20 mouse cellular contexts compared by ENCODE assay signal in genomic region chr13:9715224-9715623, GRCm38 (mm10). TPM values are rescaled to one million over a fixed set of nuclear protein-coding genes. Genes with fewer than 3 reads are reported as not detected.
DNase-seq lines count a peak whose midpoint lies in the region; ATAC-seq and TF ChIP-seq lines count a peak whose summit lies in the region.
"Had no signal": no experiment of that assay in that cellular context is flagged by ENCODE, and none has a peak within 500 bp of the region (broad histone marks: within the 10 kb centered on the region; RNA-seq: fewer than 3 reads in every experiment).

No protein-coding gene starts in this region.

- H3K79me2 ChIP-seq in liver, adult 2 months (ENCODE audit: control insufficient read depth, insufficient read depth, low read length), result no peaks in the 10 kb centered on the region; the same call in 1 of the 2 replicates

- H3K9me3 ChIP-seq in intestine, embryonic 15.5 days, result no peaks in the 10 kb centered on the region
- H3K9me3 ChIP-seq in intestine, postnatal 0 days (ENCODE audit: control insufficient read depth), result no peaks in the 10 kb centered on the region
- H3K9me3 ChIP-seq: embryonic facial prominence, embryonic 10.5 days; embryonic facial prominence, embryonic 12.5 days; forebrain, embryonic 13.5 days; forebrain, embryonic 15.5 days had no signal

- no peak for DNase-seq in liver, adult 2 months (ENCODE audit: extremely low read depth, low read depth, low spot score)
- no peak for DNase-seq in liver
- no peak for DNase-seq in testis, postnatal 10 days (ENCODE audit: low spot score)
- DNase-seq in lung, postnatal 25 days (ENCODE audit: low spot score), result no peak
- DNase-seq: adrenal gland, adult 8-10 months; adrenal gland, postnatal 14 days; adrenal gland, postnatal 36 days; cerebellum, adult 11-12 months; cerebellum, adult 2 months; cerebellum, adult 9-10 months; cerebellum, postnatal 10 days; cerebellum, postnatal 25 days had no signal

- 85% methylated on average over 1 of the region's 1 CpGs for WGBS in liver, adult 2 months
- 85% methylated on average over 1 of the region's 1 CpGs for WGBS in intestine, embryonic 15.5 days
- WGBS in intestine, postnatal 0 days, result 48% methylated on average over 1 of the region's 1 CpGs

- no peak for TF ChIP-seq CTCF in liver, adult 2 months (IDR thresholded peaks at IDR 0.05; ENCODE audit: low read depth, low read length)
- TF ChIP-seq CTCF in intestine, postnatal 0 days (IDR thresholded peaks at IDR 0.05; ENCODE audit: low read depth), result no peak

- peak; percentile 59 for ATAC-seq in intestine, embryonic 15.5 days
- peak; percentile 57 for ATAC-seq in intestine, postnatal 0 days
- ATAC-seq: activated CD4-positive, CD25-positive, alpha-beta regulatory T cell, adult 4 months; forebrain, embryonic 13.5 days; forebrain, embryonic 15.5 days; Patski had no signal

- H3K4me1 ChIP-seq in liver, adult 2 months (ENCODE audit: control insufficient read depth, insufficient read depth, low read length), result peaks cover 9% of the 10 kb centered on the region; the same call in 1 of the 2 replicates
- no peaks in the 10 kb centered on the region for H3K4me1 ChIP-seq in intestine, embryonic 15.5 days (replicated peaks)
- no peaks in the 10 kb centered on the region for H3K4me1 ChIP-seq in intestine, postnatal 0 days (replicated peaks; ENCODE audit: control insufficient read depth, insufficient read depth, low read length)
- H3K4me1 ChIP-seq: embryonic facial prominence, embryonic 10.5 days; embryonic facial prominence, embryonic 12.5 days; forebrain, embryonic 13.5 days; forebrain, embryonic 15.5 days had no signal

- H3K27ac ChIP-seq in liver, adult 2 months (replicated peaks; ENCODE audit: insufficient read depth, low read depth, low read length), result peak overlapping the region; percentile 48; the same call in 1 of the 2 replicates
- no peak overlapping the region for H3K27ac ChIP-seq in intestine, embryonic 15.5 days
- H3K27ac ChIP-seq in intestine, postnatal 0 days (ENCODE audit: low read depth, low read length), result no peak overlapping the region
- H3K27ac ChIP-seq: embryonic facial prominence, embryonic 10.5 days; embryonic facial prominence, embryonic 12.5 days; forebrain, embryonic 13.5 days; forebrain, embryonic 15.5 days had no signal

- H3K4me3 ChIP-seq in liver, adult 2 months (ENCODE audit: insufficient read depth, low read depth, low read length), result no peak overlapping the region
- no peak overlapping the region for H3K4me3 ChIP-seq in intestine, embryonic 15.5 days (replicated peaks)
- no peak overlapping the region for H3K4me3 ChIP-seq in intestine, postnatal 0 days (ENCODE audit: low read depth, low read length)
- H3K4me3 ChIP-seq: embryonic facial prominence, embryonic 10.5 days; embryonic facial prominence, embryonic 12.5 days; forebrain, embryonic 13.5 days; forebrain, embryonic 15.5 days had no signal

- no peak for TF ChIP-seq POLR2A in liver, adult 2 months (IDR thresholded peaks at IDR 0.05; ENCODE audit: extremely low read depth, insufficient read depth, low read length)

- no peaks in the 10 kb centered on the region for H3K27me3 ChIP-seq in liver, adult 2 months (ENCODE audit: control insufficient read depth, insufficient read depth, low read length)
- no peaks in the 10 kb centered on the region for H3K27me3 ChIP-seq in intestine, embryonic 15.5 days (replicated peaks)
- no peaks in the 10 kb centered on the region for H3K27me3 ChIP-seq in intestine, postnatal 0 days (replicated peaks; ENCODE audit: control insufficient read depth, insufficient read depth, low read length)
- H3K27me3 ChIP-seq: embryonic facial prominence, embryonic 12.5 days; forebrain, embryonic 13.5 days; forebrain, embryonic 15.5 days; Patski had no signal

- no peak overlapping the region for H3K9ac ChIP-seq in liver, adult 2 months (ENCODE audit: low read depth, low read length)
- no peak overlapping the region for H3K9ac ChIP-seq in intestine, embryonic 15.5 days
- no peak overlapping the region for H3K9ac ChIP-seq in intestine, postnatal 0 days (ENCODE audit: low read depth, low read length)
- H3K9ac ChIP-seq: embryonic facial prominence, embryonic 12.5 days; forebrain, embryonic 13.5 days; forebrain, embryonic 15.5 days had no signal

- no peak overlapping the region for H3K4me2 ChIP-seq in intestine, embryonic 15.5 days (replicated peaks)
- H3K4me2 ChIP-seq in intestine, postnatal 0 days (replicated peaks; ENCODE audit: low read depth), result no peak overlapping the region
- H3K4me2 ChIP-seq: embryonic facial prominence, embryonic 12.5 days; forebrain, embryonic 13.5 days; forebrain, embryonic 15.5 days had no signal

- H3K36me3 ChIP-seq in liver, adult 2 months (ENCODE audit: control insufficient read depth, insufficient read depth, low read length), result peaks cover 4% of the 10 kb centered on the region; the same call in 1 of the 2 replicates
- H3K36me3 ChIP-seq in intestine, embryonic 15.5 days, result no peaks in the 10 kb centered on the region
- H3K36me3 ChIP-seq in intestine, postnatal 0 days (ENCODE audit: control insufficient read depth, insufficient read depth), result no peaks in the 10 kb centered on the region

RNA-seq across cellular contexts. Expression of gene Zmynd11, which starts 49.9 kb away (rescaled TPM):
- total RNA-seq in liver, adult 2 months (2014; rRNA removed), result 32.7 and 35.5 TPM in 2 replicates
- 16.5 and 21.6 TPM in 2 replicates for polyA plus RNA-seq in liver, adult 2 months (2012; rRNA removed)
- polyA plus RNA-seq in intestine, embryonic 15.5 days (2015; fragmentation: Nextera tagmentation; extraction: Ambion mirVana), result 78.1 and 87.9 TPM in 2 replicates
- 45.2 and 52.9 TPM in 2 replicates for polyA plus RNA-seq in intestine, postnatal 0 days (2015; fragmentation: Nextera tagmentation; extraction: Ambion mirVana)
